In the genomic region with DNA sequence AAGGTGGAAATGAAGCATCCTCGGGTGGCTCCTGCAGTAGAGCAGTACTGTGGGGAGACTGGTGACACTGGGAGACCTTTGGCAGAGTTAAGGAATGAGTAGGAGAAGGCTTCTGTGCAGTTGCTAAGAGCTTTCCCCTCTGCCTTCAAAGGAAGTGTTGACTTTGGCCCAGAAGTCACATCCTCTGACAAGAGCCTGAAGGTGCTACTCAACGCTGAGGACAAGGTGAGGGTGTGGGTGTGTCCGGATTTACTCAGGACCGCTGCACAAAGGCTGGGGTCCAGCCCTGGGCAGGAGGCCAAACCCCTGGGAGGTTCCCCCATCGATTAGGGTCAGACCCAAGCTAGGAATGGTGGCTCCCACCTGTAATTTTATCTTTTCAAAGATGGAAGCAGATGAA, we compare ENCODE assay signal across 28 mouse cellular contexts. TPM values are rescaled to one million over a fixed set of nuclear protein-coding genes. Genes with fewer than 3 reads are reported as not detected.
DNase-seq lines count a peak whose midpoint lies in the region; ATAC-seq and TF ChIP-seq lines count a peak whose summit lies in the region.
"Had no signal": no experiment of that assay in that cellular context is flagged by ENCODE, and none has a peak within 500 bp of the region (broad histone marks: within the 10 kb centered on the region; RNA-seq: fewer than 3 reads in every experiment).

No protein-coding gene starts in this region.

- TF ChIP-seq EP300 in lung, postnatal 0 days (IDR thresholded peaks at IDR 0.05) = no peak

- TF ChIP-seq POLR2A in small intestine, adult 2 months (IDR thresholded peaks at IDR 0.05; ENCODE audit: low read depth, low read length) = no peak

- peak; percentile 77 for ATAC-seq in lung, postnatal 0 days
- ATAC-seq in kidney, embryonic 15.5 days (replicated peaks; ENCODE audit: low FRiP score) = no peak
- ATAC-seq: activated CD4-positive, CD25-positive, alpha-beta regulatory T cell, adult 4 months; CD4-positive, CD25-positive, alpha-beta regulatory T cell, adult 4 months; forebrain, embryonic 14.5 days; forebrain, postnatal 0 days had no signal

- DNase-seq in lung, adult 18-20 months = peak; percentile 64 to 77
- peak; percentile 77 for DNase-seq in lung, postnatal 0 days (ENCODE audit: low spot score)
- peak; percentile 66 for DNase-seq in lung, postnatal 25 days (ENCODE audit: low spot score)
- no peak for DNase-seq in cerebellum, adult 11-12 months
- no peak for DNase-seq in gastrocnemius, adult 2 months
- no peak for DNase-seq in ovary, postnatal 14 days (ENCODE audit: low spot score)
- DNase-seq: adrenal gland, adult 8-10 months; adrenal gland, postnatal 25 days; cerebellum, adult 18-20 months; cerebellum, adult 9-10 months; cerebellum, postnatal 14 days; forebrain, postnatal 0 days; gastrocnemius, postnatal 25 days; heart, adult 2 months; heart, postnatal 14 days; heart, postnatal 4 days had no signal

- no peak overlapping the region for H3K4me2 ChIP-seq in lung, postnatal 0 days (replicated peaks; ENCODE audit: low read depth, low read length)
- H3K4me2 ChIP-seq in kidney, embryonic 15.5 days = no peak overlapping the region
- H3K4me2 ChIP-seq: embryonic facial prominence, embryonic 12.5 days; embryonic facial prominence, embryonic 15.5 days; heart, embryonic 13.5 days; hindbrain, embryonic 15.5 days had no signal

- H3K27me3 ChIP-seq in lung, postnatal 0 days (replicated peaks; ENCODE audit: insufficient read depth, low read length) = no peaks in the 10 kb centered on the region
- no peaks in the 10 kb centered on the region for H3K27me3 ChIP-seq in small intestine, adult 2 months (ENCODE audit: control insufficient read depth, insufficient read depth, low read length)
- H3K27me3 ChIP-seq in kidney, embryonic 15.5 days = no peaks in the 10 kb centered on the region
- H3K27me3 ChIP-seq: embryonic facial prominence, embryonic 12.5 days; embryonic facial prominence, embryonic 15.5 days; heart, embryonic 13.5 days; hindbrain, embryonic 15.5 days had no signal

- H3K4me1 ChIP-seq in lung, postnatal 0 days (ENCODE audit: insufficient read depth, low read depth, low read length) = no peaks in the 10 kb centered on the region
- H3K4me1 ChIP-seq in small intestine, adult 2 months (ENCODE audit: control insufficient read depth, insufficient read depth, insufficient read length, low read length) = peaks cover 9% of the 10 kb centered on the region; the same call in 1 of the 2 replicates
- no peaks in the 10 kb centered on the region for H3K4me1 ChIP-seq in kidney, embryonic 15.5 days
- H3K4me1 ChIP-seq: embryonic facial prominence, embryonic 12.5 days; embryonic facial prominence, embryonic 15.5 days; hindbrain, embryonic 15.5 days had no signal

- H3K4me3 ChIP-seq in lung, postnatal 0 days (ENCODE audit: low read depth, low read length) = no peak overlapping the region
- no peak overlapping the region for H3K4me3 ChIP-seq in small intestine, adult 2 months (ENCODE audit: low read depth, low read length)
- no peak overlapping the region for H3K4me3 ChIP-seq in kidney, embryonic 15.5 days (replicated peaks)
- H3K4me3 ChIP-seq in gastrocnemius, adult 2 months = no peak overlapping the region
- H3K4me3 ChIP-seq: embryonic facial prominence, embryonic 12.5 days; embryonic facial prominence, embryonic 15.5 days; heart, adult 2 months; heart, embryonic 10.5 days; heart, embryonic 13.5 days; hindbrain, embryonic 15.5 days had no signal

- 0 out of 2 replicates have a peak, but pooled peaks cover 12% of the 10 kb centered on the region for H3K36me3 ChIP-seq in lung, postnatal 0 days (ENCODE audit: insufficient read depth, low read length)
- peaks cover 54% of the 10 kb centered on the region for H3K36me3 ChIP-seq in small intestine, adult 2 months (ENCODE audit: control insufficient read depth, insufficient read depth, low read length)
- peaks cover 85% of the 10 kb centered on the region for H3K36me3 ChIP-seq in kidney, embryonic 15.5 days

- WGBS in lung, postnatal 0 days = 59% methylated on average over 5 of the region's 5 CpGs
- WGBS in small intestine, adult 2 months = 78% methylated on average over 5 of the region's 5 CpGs
- 91% methylated on average over 5 of the region's 5 CpGs for WGBS in kidney, embryonic 15.5 days

- H3K9me3 ChIP-seq in lung, postnatal 0 days (ENCODE audit: low read length) = no peaks in the 10 kb centered on the region
- no peaks in the 10 kb centered on the region for H3K9me3 ChIP-seq in kidney, embryonic 15.5 days (replicated peaks)
- H3K9me3 ChIP-seq: embryonic facial prominence, embryonic 12.5 days; embryonic facial prominence, embryonic 15.5 days; heart, embryonic 10.5 days; heart, embryonic 13.5 days; hindbrain, embryonic 15.5 days had no signal

- intact Hi-C loops in gastrocnemius, adult 2 months (cut with DNase I) = no loop called here

- TF ChIP-seq CTCF in lung, postnatal 0 days (IDR thresholded peaks at IDR 0.05) = no peak
- TF ChIP-seq CTCF in small intestine, adult 2 months (IDR thresholded peaks at IDR 0.05; ENCODE audit: extremely low read depth, insufficient read length, insufficient replicate concordance, low read depth, low read length) = no peak
- TF ChIP-seq CTCF in gastrocnemius, adult 2 months (IDR thresholded peaks at IDR 0.05) = no peak

- H3K27ac ChIP-seq in lung, postnatal 0 days (ENCODE audit: low read length) = no peak overlapping the region
- H3K27ac ChIP-seq in small intestine, adult 2 months (ENCODE audit: insufficient read depth, low read depth, low read length) = peak overlapping the region; percentile 56
- no peak overlapping the region for H3K27ac ChIP-seq in kidney, embryonic 15.5 days
- no peak overlapping the region for H3K27ac ChIP-seq in gastrocnemius, adult 2 months
- H3K27ac ChIP-seq: embryonic facial prominence, embryonic 12.5 days; embryonic facial prominence, embryonic 15.5 days; heart, adult 2 months; heart, embryonic 10.5 days; hindbrain, embryonic 15.5 days had no signal

- H3K9ac ChIP-seq in lung, postnatal 0 days (replicated peaks; ENCODE audit: low read depth) = no peak overlapping the region
- H3K9ac ChIP-seq in kidney, embryonic 15.5 days = no peak overlapping the region
- H3K9ac ChIP-seq: embryonic facial prominence, embryonic 12.5 days; embryonic facial prominence, embryonic 15.5 days; forebrain, postnatal 0 days; heart, embryonic 13.5 days; hindbrain, embryonic 15.5 days had no signal

RNA-seq across cellular contexts. Expression of a gene that starts 9.9 kb away (rescaled TPM):
- polyA plus RNA-seq in lung, postnatal 0 days (2015; fragmentation: Nextera tagmentation; extraction: Ambion mirVana) = 8.4 and 13.8 TPM in 2 replicates
- 6.6 and 15.0 TPM in 2 replicates for polyA plus RNA-seq in small intestine, adult 2 months (2012; rRNA removed)
- 137 and 150 TPM in 2 replicates for polyA plus RNA-seq in kidney, embryonic 15.5 days (2015; fragmentation: Nextera tagmentation; extraction: Ambion mirVana)
- under 1 TPM; 0.38 to 0.45 TPM for total RNA-seq in gastrocnemius, adult 2 months (2021)

RNA-seq across cellular contexts. Expression of a gene that starts 14.9 kb away (rescaled TPM):
- 2.8 and 3.4 TPM in 2 replicates for polyA plus RNA-seq in lung, postnatal 0 days (2015; fragmentation: Nextera tagmentation; extraction: Ambion mirVana)
- polyA plus RNA-seq in small intestine, adult 2 months (2012; rRNA removed) = 8.8 and 17.8 TPM in 2 replicates
- 14.6 and 15.4 TPM in 2 replicates for polyA plus RNA-seq in kidney, embryonic 15.5 days (2015; fragmentation: Nextera tagmentation; extraction: Ambion mirVana)
- total RNA-seq in gastrocnemius, adult 2 months (2021) = 1 to 10 TPM; 2.9 to 3.3 TPM

RNA-seq across cellular contexts. Expression of a gene that starts 23.4 kb away (rescaled TPM):
- 40.8 and 46.0 TPM in 2 replicates for polyA plus RNA-seq in lung, postnatal 0 days (2015; fragmentation: Nextera tagmentation; extraction: Ambion mirVana)
- polyA plus RNA-seq in small intestine, adult 2 months (2012; rRNA removed) = 8.9 and 12.3 TPM in 2 replicates
- polyA plus RNA-seq in kidney, embryonic 15.5 days (2015; fragmentation: Nextera tagmentation; extraction: Ambion mirVana) = 47.5 and 48.3 TPM in 2 replicates
- total RNA-seq in gastrocnemius, adult 2 months (2021) = 10 to 100 TPM; 19.8 to 25.0 TPM

RNA-seq across cellular contexts. Expression of a gene that starts 38.2 kb away (rescaled TPM):
- polyA plus RNA-seq in lung, postnatal 0 days (2015; fragmentation: Nextera tagmentation; extraction: Ambion mirVana) = 1.9 and 2.1 TPM in 2 replicates
- polyA plus RNA-seq in small intestine, adult 2 months (2012; rRNA removed) = 0.05 and 0.08 TPM in 2 replicates
- 1.2 and 2.1 TPM in 2 replicates for polyA plus RNA-seq in kidney, embryonic 15.5 days (2015; fragmentation: Nextera tagmentation; extraction: Ambion mirVana)
- under 1 TPM in 1 of 2 experiments, not detected in 1; 0.15 TPM for total RNA-seq in gastrocnemius, adult 2 months (2021)
- total RNA-seq: common myeloid progenitor, adult 5-6 weeks; gastrocnemius, postnatal 25 days had no signal
- polyA plus RNA-seq: C2C12 had no signal

RNA-seq across cellular contexts. Expression of a gene that starts 39.9 kb away (rescaled TPM):
- polyA plus RNA-seq in lung, postnatal 0 days (2015; fragmentation: Nextera tagmentation; extraction: Ambion mirVana) = 3.4 and 3.8 TPM in 2 replicates
- 3.0 and 3.3 TPM in 2 replicates for polyA plus RNA-seq in small intestine, adult 2 months (2012; rRNA removed)
- 9.5 and 12.3 TPM in 2 replicates for polyA plus RNA-seq in kidney, embryonic 15.5 days (2015; fragmentation: Nextera tagmentation; extraction: Ambion mirVana)
- total RNA-seq in gastrocnemius, adult 2 months (2021) = 1 to 10 TPM; 7.3 to 8.4 TPM

Comparison
In these comparisons a context has a peak if more than half of its experiments do, and no peak if none do; other contexts are left out.
1. DNase-seq: peak in lung, adult 18-20 months (2 of 2), lung, postnatal 0 days (single experiment) and lung, postnatal 25 days (single experiment); none in cerebellum, adult 11-12 months (single experiment), gastrocnemius, adult 2 months (single experiment) and ovary, postnatal 14 days (single experiment).